Mouse (Mus musculus): ENCODE results near the gene Rnaset2a.
A peak's percentile ranks its signal among the peaks of the same experiment; 100 is the strongest.
"Not testable (repeated sequence)": the region's sequence is repeated elsewhere in the genome, so short reads cannot be mapped to it uniquely, and the experiment has no call there.

The Rnaset2a gene

GRCm38 (mm10) chr17:8147439-8148316 lies at the start of gene Rnaset2a, which contains the start of gene Gm49673:
Gene Rnaset2a, minus strand, starts transcription at chr17:8148097.
Gene Gm49673, minus strand, starts transcription at chr17:8147788.
- DNase-seq (ENCODE audit: inconsistent ontology term): peak; percentile 43

GRCm38 (mm10) chr17:8197652-8198051 lies 49.8 kb upstream of the Rnaset2a start:
- DNase-seq (ENCODE audit: inconsistent ontology term): no peak

- no peak for DNase-seq (ENCODE audit: inconsistent ontology term)
These were observed 47.9 kb upstream of the Rnaset2a start for GRCm38 (mm10) chr17:8195685-8196376.

GRCm38 (mm10) chr17:8193678-8194077 lies 45.8 kb upstream of the Rnaset2a start:
- no peak for DNase-seq (ENCODE audit: inconsistent ontology term)

GRCm38 (mm10) chr17:8184217-8184616 lies 36.3 kb upstream of the Rnaset2a start:
- DNase-seq (ENCODE audit: inconsistent ontology term): no peak

- no peak for DNase-seq (ENCODE audit: inconsistent ontology term)
These were observed 35.9 kb upstream of the Rnaset2a start for GRCm38 (mm10) chr17:8183815-8184214.

GRCm38 (mm10) chr17:8177090-8177489 lies 29.2 kb upstream of the Rnaset2a start:
- peak; percentile 28 for DNase-seq (ENCODE audit: inconsistent ontology term)

- DNase-seq (ENCODE audit: inconsistent ontology term): no peak
These were observed 23.2 kb upstream of the Rnaset2a start for GRCm38 (mm10) chr17:8171081-8171480.

GRCm38 (mm10) chr17:8170331-8170730 lies 22.4 kb upstream of the Rnaset2a start:
- DNase-seq (ENCODE audit: inconsistent ontology term): no peak

- DNase-seq (ENCODE audit: inconsistent ontology term): not testable (repeated sequence)
These were observed 19.5 kb upstream of the Rnaset2a start for GRCm38 (mm10) chr17:8167436-8167835.

- not testable (repeated sequence) for DNase-seq (ENCODE audit: inconsistent ontology term)
These were observed 18.6 kb upstream of the Rnaset2a start for GRCm38 (mm10) chr17:8166454-8166853.

GRCm38 (mm10) chr17:8165977-8166376 lies 18.1 kb upstream of the Rnaset2a start:
- DNase-seq (ENCODE audit: inconsistent ontology term): not testable (repeated sequence)

GRCm38 (mm10) chr17:8165608-8165945 lies 17.7 kb upstream of the Rnaset2a start:
- peak; percentile 33 for DNase-seq (ENCODE audit: inconsistent ontology term)

- not testable (repeated sequence) for DNase-seq (ENCODE audit: inconsistent ontology term)
These were observed 17.1 kb upstream of the Rnaset2a start, which contains the start of gene Fgfr1op for GRCm38 (mm10) chr17:8164701-8165607. Gene Fgfr1op, plus strand, starts transcription at chr17:8165501.

- not testable (repeated sequence) for DNase-seq (ENCODE audit: inconsistent ontology term)
These were observed 13.1 kb upstream of the Rnaset2a start for GRCm38 (mm10) chr17:8160969-8161368.

- DNase-seq (ENCODE audit: inconsistent ontology term): not testable (repeated sequence)
These were observed 10.7 kb upstream of the Rnaset2a start for GRCm38 (mm10) chr17:8158627-8159026.

GRCm38 (mm10) chr17:8155982-8156381 lies 8.1 kb upstream of the Rnaset2a start:
- DNase-seq (ENCODE audit: inconsistent ontology term): not testable (repeated sequence)

- not testable (repeated sequence) for DNase-seq (ENCODE audit: inconsistent ontology term)
These were observed 7.1 kb upstream of the Rnaset2a start for GRCm38 (mm10) chr17:8155010-8155409.

- DNase-seq (ENCODE audit: inconsistent ontology term): not testable (repeated sequence)
These were observed 966 bp downstream of the Rnaset2a start for GRCm38 (mm10) chr17:8146931-8147330.

GRCm38 (mm10) chr17:8143802-8144673 lies 3.9 kb downstream of the Rnaset2a start:
- peak; percentile 48 for DNase-seq (ENCODE audit: inconsistent ontology term)
